Mouse (Mus musculus) myocyte (in vitro differentiated cells): ENCODE data around the gene Sdf4. TPM values are rescaled to one million over a fixed set of nuclear protein-coding genes. Genes with fewer than 3 reads are reported as not detected.

Experiments
- H3K27me3 ChIP-seq: one replicate; pipeline ENCODE4 v1.6.1; 2011; ENCODE audit not compliant: control insufficient read depth, insufficient read depth, insufficient read length
- H3K36me3 ChIP-seq: one replicate; pipeline ENCODE4 v1.6.1; 2011; ENCODE audit not compliant: control insufficient read depth, insufficient read depth
- H3K4me2 ChIP-seq: one replicate; pipeline ENCODE4 v1.6.1; 2011; ENCODE audit warnings: low read depth, control low read depth
- H3K4me3 ChIP-seq: one replicate; pipeline ENCODE4 v1.5.1; 2011; ENCODE audit warnings: mild to moderate bottlenecking, control low read depth, moderate library complexity
- H3K79me2 ChIP-seq: one replicate; pipeline ENCODE4 v1.6.1; 2011; ENCODE audit not compliant: control insufficient read depth, insufficient read depth
- H3ac ChIP-seq: one replicate; pipeline ENCODE4 v1.6.1; 2011; ENCODE audit not compliant: control insufficient read depth, insufficient read length
- CEBPB ChIP-seq: IDR thresholded peaks from 2 replicates; pipeline ENCODE4 v1.6.1; 2011; ENCODE audit warnings: mild to moderate bottlenecking, moderate library complexity; ENCODE audit not compliant: poor library complexity, insufficient read depth, severe bottlenecking
- E2F4 ChIP-seq: IDR thresholded peaks from one replicate; pipeline ENCODE4 v1.6.1; 2011; ENCODE audit warnings: mild to moderate bottlenecking, control low read depth, moderate library complexity; ENCODE audit not compliant: insufficient read depth
- MAX ChIP-seq: IDR thresholded peaks from one replicate; pipeline ENCODE4 v1.6.1; 2011; ENCODE audit warnings: low read depth, mild to moderate bottlenecking, control low read depth
- MYOD1 ChIP-seq, 3 experiments: IDR thresholded peaks; one replicate each; pipeline ENCODE4 v1.6.1; 2011; ENCODE audit warnings: control low read depth in 2 of 3, low read depth in 2 of 3, mild to moderate bottlenecking in 2 of 3, moderate library complexity in 1 of 3; ENCODE audit not compliant: insufficient read length in 2 of 3, control insufficient read depth in 1 of 3
- MYOG ChIP-seq, 3 experiments: IDR thresholded peaks; one replicate each; pipeline ENCODE4 v1.6.1; 2011; ENCODE audit warnings: control low read depth in 2 of 3, low read depth in 2 of 3, mild to moderate bottlenecking in 2 of 3; ENCODE audit not compliant: insufficient read length in 2 of 3, control insufficient read depth in 1 of 3, insufficient read depth in 1 of 3
- POLR2A ChIP-seq: IDR thresholded peaks from one replicate; pipeline ENCODE4 v1.6.1; 2011; ENCODE audit warnings: low read depth, mild to moderate bottlenecking, control low read depth, moderate library complexity; ENCODE audit not compliant: insufficient read length
- POLR2AphosphoS2 ChIP-seq: IDR thresholded peaks from one replicate; pipeline ENCODE4 v1.6.1; 2011; ENCODE audit warnings: low read depth, control low read depth; ENCODE audit not compliant: insufficient read length
- REST ChIP-seq: IDR thresholded peaks from one replicate; pipeline ENCODE4 v1.6.1; 2011; ENCODE audit warnings: mild to moderate bottlenecking, control low read depth, moderate library complexity; ENCODE audit not compliant: insufficient read depth, insufficient read length
- SRF ChIP-seq: IDR thresholded peaks from one replicate; pipeline ENCODE4 v1.6.1; 2011; ENCODE audit warnings: low read depth; ENCODE audit not compliant: control insufficient read depth, insufficient read length
- TCF12 ChIP-seq: IDR thresholded peaks from one replicate; pipeline ENCODE4 v1.6.1; 2011; ENCODE audit warnings: mild to moderate bottlenecking, control low read depth; ENCODE audit not compliant: poor library complexity, insufficient read depth, severe bottlenecking
- TCF3 ChIP-seq: IDR thresholded peaks from one replicate; pipeline ENCODE4 v1.6.1; 2011; ENCODE audit warnings: low read depth, control low read depth; ENCODE audit not compliant: insufficient read length
- USF1 ChIP-seq: IDR thresholded peaks from one replicate; pipeline ENCODE4 v1.6.1; 2011; ENCODE audit warnings: low read depth, mild to moderate bottlenecking, control low read depth, moderate library complexity
- polyA plus RNA-seq: library from polyadenylated mRNA; unstranded; fragments of >200 nt; fragmentation: generic; extraction: Trizol; gene quantifications from one replicate; pipeline ENCODE4 v1.2.1, GENCODE M21; 2012; ENCODE audit warnings: missing spikeins

Sdf4 gene
- polyA plus RNA-seq, 1 experiment: 137 TPM

GRCm38 (mm10) chr4:156057702-156058101, 65.0 kb downstream of the Sdf4 start:
- H3K79me2 ChIP-seq: no peaks in the 10 kb centered on the region
- no peaks in the 10 kb centered on the region for H3K36me3 ChIP-seq
- H3K27me3 ChIP-seq: peaks cover 71% of the 10 kb centered on the region
- no peak overlapping the region for H3K4me2 ChIP-seq
- H3ac ChIP-seq: no peak overlapping the region
- TF ChIP-seq POLR2AphosphoS2: no peak
- no peak for TF ChIP-seq MYOG (IDR thresholded peaks at IDR 0.05; ENCODE audit: control insufficient read depth in 1 of 3, insufficient read depth in 1 of 3, insufficient read length in 2 of 3, low read depth in 2 of 3)
- TF ChIP-seq TCF3: no peak
- TF ChIP-seq MYOD1 (IDR thresholded peaks at IDR 0.05; ENCODE audit: control insufficient read depth in 1 of 3, insufficient read length in 2 of 3, low read depth in 2 of 3): no peak
- no peak for TF ChIP-seq CEBPB
- no peak for TF ChIP-seq USF1
- TF ChIP-seq REST: no peak
- TF ChIP-seq E2F4: no peak
- no peak for TF ChIP-seq SRF
- TF ChIP-seq TCF12: no peak
- TF ChIP-seq POLR2A: no peak
- no peak for TF ChIP-seq MAX
- H3K4me3 ChIP-seq: no peak overlapping the region

GRCm38 (mm10) chr4:156058826-156059225, 66.2 kb downstream of the Sdf4 start:
- no peaks in the 10 kb centered on the region for H3K36me3 ChIP-seq
- TF ChIP-seq SRF: no peak
- TF ChIP-seq USF1: no peak
- TF ChIP-seq REST: no peak
- no peak overlapping the region for H3K4me3 ChIP-seq
- no peak overlapping the region for H3K4me2 ChIP-seq
- peaks cover 67% of the 10 kb centered on the region for H3K27me3 ChIP-seq
- H3ac ChIP-seq: no peak overlapping the region
- H3K79me2 ChIP-seq: no peaks in the 10 kb centered on the region

GRCm38 (mm10) chr4:156059261-156059660, 66.6 kb downstream of the Sdf4 start, which contains the start of gene Ttll10:
Gene Ttll10, minus strand, starts transcription at chr4:156059414.
- TF ChIP-seq CEBPB (no peak), MYOD1 (IDR thresholded peaks at IDR 0.05; ENCODE audit: control insufficient read depth in 1 of 3, insufficient read length in 2 of 3, low read depth in 2 of 3) (no peak), SRF (no peak), REST (no peak), TCF12 (no peak), USF1 (no peak), E2F4 (no peak), MAX (no peak), POLR2AphosphoS2 (no peak), TCF3 (no peak), POLR2A (no peak), MYOG (IDR thresholded peaks at IDR 0.05; ENCODE audit: control insufficient read depth in 1 of 3, insufficient read depth in 1 of 3, insufficient read length in 2 of 3, low read depth in 2 of 3) (no peak)
- Histone ChIP-seq H3K4me3 (no peak within 1 kb of the TSS), H3K36me3 (no peaks in the 10 kb centered on the region), H3K4me2 (no peak within 1 kb of the TSS), H3K79me2 (no peaks in the 10 kb centered on the region), H3K27me3 (peaks cover 67% of the 10 kb centered on the region), H3ac (no peak within 1 kb of the TSS)

- TF ChIP-seq MYOD1 (IDR thresholded peaks at IDR 0.05; ENCODE audit: control insufficient read depth in 1 of 3, insufficient read length in 2 of 3, low read depth in 2 of 3): no peak
- Histone ChIP-seq H3ac (no peak overlapping the region), H3K4me3 (no peak overlapping the region), H3K4me2 (no peak overlapping the region), H3K36me3 (no peaks in the 10 kb centered on the region), H3K27me3 (peaks cover 64% of the 10 kb centered on the region), H3K79me2 (no peaks in the 10 kb centered on the region)
These were observed 67.0 kb downstream of the Sdf4 start for GRCm38 (mm10) chr4:156059713-156060112.

Other genes starting within 250 kb of the Sdf4 start
- gene Atad3a, start 231.8 kb upstream of the Sdf4 start, polyA plus RNA-seq: 60.9 TPM
- 3.2 TPM for gene Vwa1, start 218.2 kb upstream of the Sdf4 start, polyA plus RNA-seq
- gene Tmem88b, start 207.0 kb upstream of the Sdf4 start, polyA plus RNA-seq: 0.97 TPM
- not detected for gene Ankrd65, start 202.4 kb upstream of the Sdf4 start, polyA plus RNA-seq
- 132 TPM for gene Mrpl20, start 190.0 kb upstream of the Sdf4 start, polyA plus RNA-seq
- gene Ccnl2, start 180.4 kb upstream of the Sdf4 start, polyA plus RNA-seq: 24.7 TPM
- gene Aurkaip1, start 161.6 kb upstream of the Sdf4 start, polyA plus RNA-seq: 152 TPM
- gene Mxra8, start 153.2 kb upstream of the Sdf4 start, polyA plus RNA-seq: 87.5 TPM
- 98.4 TPM for gene Dvl1, start 145.5 kb upstream of the Sdf4 start, polyA plus RNA-seq
- 0.17 TPM for gene Tas1r3, start 129.5 kb upstream of the Sdf4 start, polyA plus RNA-seq
- gene Cptp, start 123.4 kb upstream of the Sdf4 start, polyA plus RNA-seq: 10.5 TPM
- gene Ints11, start 123.3 kb upstream of the Sdf4 start, polyA plus RNA-seq: 72.1 TPM
- gene Pusl1, start 101.1 kb upstream of the Sdf4 start, polyA plus RNA-seq: 19.1 TPM
- 22.3 TPM for gene Acap3, start 101.0 kb upstream of the Sdf4 start, polyA plus RNA-seq
- gene Ube2j2, start 49.0 kb upstream of the Sdf4 start, polyA plus RNA-seq: 70.6 TPM
- 2.1 TPM for gene C1qtnf12, start 30.6 kb upstream of the Sdf4 start, polyA plus RNA-seq
- 5.4 TPM for gene B3galt6, start 223 bp upstream of the Sdf4 start, polyA plus RNA-seq
- gene Tnfrsf4, start 21.0 kb downstream of the Sdf4 start, polyA plus RNA-seq: 0.64 TPM
- gene Tnfrsf18, start 33.3 kb downstream of the Sdf4 start, polyA plus RNA-seq: 0.40 TPM
- not detected for gene Ttll10, start 66.5 kb downstream of the Sdf4 start, polyA plus RNA-seq
- gene 9430015G10Rik, start 117.1 kb downstream of the Sdf4 start, polyA plus RNA-seq: 11.0 TPM
- gene Rnf223, start 137.6 kb downstream of the Sdf4 start, polyA plus RNA-seq: 0.26 TPM
- 22.7 TPM for gene Agrn, start 204.6 kb downstream of the Sdf4 start, polyA plus RNA-seq
- 12.4 TPM for gene Isg15, start 207.9 kb downstream of the Sdf4 start, polyA plus RNA-seq
- 0.48 TPM for gene AW011738, start 210.4 kb downstream of the Sdf4 start, polyA plus RNA-seq
- 0.11 TPM for gene Perm1, start 223.0 kb downstream of the Sdf4 start, polyA plus RNA-seq
- 10.6 TPM for gene Plekhn1, start 242.0 kb downstream of the Sdf4 start, polyA plus RNA-seq
- 61.3 TPM for gene Noc2l, start 243.1 kb downstream of the Sdf4 start, polyA plus RNA-seq